Mouse (Mus musculus): ENCODE measurements around the gene Selenbp1.
"Not testable (repeated sequence)": the region's sequence is repeated elsewhere in the genome, so short reads cannot be mapped to it uniquely, and the experiment has no call there.

Gene Selenbp1

DNA sequence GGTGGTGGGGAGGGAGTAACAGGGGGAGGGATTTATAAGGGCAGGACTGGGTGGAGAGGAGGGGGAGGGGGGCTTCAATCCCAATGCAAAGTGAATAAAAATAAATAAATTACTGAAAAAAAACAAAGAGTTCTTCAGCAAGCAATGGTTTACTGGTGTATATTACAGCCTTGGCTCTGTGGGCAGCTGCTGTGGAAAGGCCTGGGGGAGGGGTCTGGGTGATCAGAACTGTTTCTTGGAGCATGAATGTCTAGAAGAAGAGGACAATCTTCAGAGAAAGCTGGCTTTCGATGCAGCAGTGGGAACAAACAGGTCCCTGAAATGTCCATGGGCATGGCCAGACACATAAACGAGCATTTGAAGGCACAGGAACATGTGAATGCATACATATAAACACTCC is 577 bp upstream of the Selenbp1 start:
- DNase-seq (ENCODE audit: low read depth, low spot score): not testable (repeated sequence)

DNA sequence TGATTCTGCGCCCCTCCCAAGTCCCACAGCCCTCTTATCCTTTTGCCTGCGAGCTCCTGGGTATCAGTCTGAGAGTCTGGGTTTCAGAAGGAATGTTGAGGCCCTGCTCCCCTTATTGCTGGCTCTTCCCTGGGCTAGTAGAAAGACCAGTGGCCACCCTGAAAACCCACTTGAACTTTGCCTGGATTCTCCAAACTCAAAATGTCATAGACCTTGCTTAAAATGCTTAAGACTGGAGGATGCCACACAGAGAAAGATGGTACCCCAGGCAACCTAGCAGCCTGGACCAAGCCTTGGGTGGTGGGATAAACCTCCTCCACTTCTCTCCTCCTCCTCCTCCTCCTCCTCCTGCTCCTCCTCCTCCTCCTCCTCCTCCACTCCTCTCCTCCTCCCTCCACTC is 748 bp downstream of the Selenbp1 start:
- DNase-seq (ENCODE audit: low read depth, low spot score): not testable (repeated sequence)

DNA sequence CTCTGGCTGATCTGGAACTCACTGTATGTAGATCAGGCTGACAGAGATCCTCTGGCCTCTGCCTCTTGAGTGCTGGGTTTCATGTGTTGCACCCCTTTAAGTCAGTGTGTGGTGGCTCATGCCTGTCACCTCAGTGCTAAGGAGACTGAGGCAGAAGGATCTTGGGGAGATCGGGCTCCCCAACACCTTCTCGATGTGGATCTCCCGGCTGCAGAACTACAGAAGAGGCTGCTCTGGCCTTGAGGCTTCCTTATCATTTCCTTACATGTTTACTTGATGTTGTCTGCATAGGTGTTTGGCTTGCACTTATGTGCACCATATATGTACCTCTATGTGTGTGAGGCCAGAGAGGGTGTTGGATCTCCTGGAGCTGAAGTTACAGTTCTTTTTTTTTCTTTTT is 1.7 kb downstream of the Selenbp1 start:
- DNase-seq (ENCODE audit: low read depth, low spot score): not testable (repeated sequence)

DNA sequence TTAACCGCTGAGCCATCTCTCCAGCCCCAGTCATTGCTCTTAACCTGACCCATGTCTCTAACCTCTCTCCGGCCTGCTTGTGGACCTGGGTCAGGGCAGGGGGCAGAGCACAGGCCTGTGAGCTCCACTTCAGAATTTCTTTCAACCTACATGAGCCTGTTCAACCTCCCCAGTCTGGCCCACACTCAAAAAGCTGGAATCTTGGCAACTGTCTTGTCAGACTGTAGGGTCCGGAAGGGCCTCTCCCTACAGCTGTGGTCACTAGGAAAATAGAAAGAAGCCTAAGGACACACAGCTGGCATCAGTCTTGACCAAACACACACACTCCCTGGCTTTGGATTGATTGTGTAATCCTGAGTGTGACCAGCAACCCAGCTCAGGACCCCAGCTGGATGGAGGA is 2.5 kb downstream of the Selenbp1 start:
- peak; percentile 60 for DNase-seq (ENCODE audit: low read depth, low spot score)

DNA sequence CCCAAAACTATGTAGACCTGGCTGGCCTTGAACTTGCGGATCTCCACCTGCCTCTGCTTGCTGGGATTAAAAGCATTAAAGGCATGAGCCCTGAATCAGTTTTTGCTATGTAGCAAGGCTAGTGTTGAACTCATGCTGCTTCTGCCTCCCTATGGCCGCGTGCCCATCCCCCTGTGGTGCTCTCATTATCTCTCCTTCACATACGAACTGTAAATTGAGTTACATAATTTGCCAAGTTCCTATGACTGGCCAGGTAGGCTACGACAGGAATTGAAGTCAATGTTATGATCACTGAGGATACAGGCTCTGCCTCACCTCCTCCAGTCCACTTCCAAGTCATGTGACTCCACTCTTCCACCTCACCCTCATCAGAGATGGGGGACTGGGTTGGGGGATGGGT is 3.3 kb downstream of the Selenbp1 start:
- DNase-seq (ENCODE audit: low read depth, low spot score): not testable (repeated sequence)

DNA sequence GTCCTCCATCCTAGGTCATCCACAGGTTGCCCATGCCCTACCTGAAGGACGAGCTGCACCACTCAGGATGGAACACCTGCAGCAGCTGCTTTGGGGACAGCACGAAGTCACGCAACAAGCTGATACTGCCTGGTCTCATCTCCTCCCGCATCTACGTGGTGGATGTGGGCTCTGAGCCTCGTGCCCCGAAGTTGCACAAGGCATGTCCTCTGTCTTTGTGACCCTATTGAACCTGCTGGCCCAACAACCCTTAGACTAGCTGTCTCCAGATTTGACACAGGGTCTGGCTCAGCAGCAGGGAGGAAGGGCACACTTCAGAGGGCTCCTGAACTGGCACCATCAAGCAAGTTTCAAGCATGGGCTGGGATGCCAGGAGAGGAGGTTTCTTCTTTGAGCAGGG is 4.3 kb downstream of the Selenbp1 start:
- DNase-seq (ENCODE audit: low read depth, low spot score): not testable (repeated sequence)

DNA sequence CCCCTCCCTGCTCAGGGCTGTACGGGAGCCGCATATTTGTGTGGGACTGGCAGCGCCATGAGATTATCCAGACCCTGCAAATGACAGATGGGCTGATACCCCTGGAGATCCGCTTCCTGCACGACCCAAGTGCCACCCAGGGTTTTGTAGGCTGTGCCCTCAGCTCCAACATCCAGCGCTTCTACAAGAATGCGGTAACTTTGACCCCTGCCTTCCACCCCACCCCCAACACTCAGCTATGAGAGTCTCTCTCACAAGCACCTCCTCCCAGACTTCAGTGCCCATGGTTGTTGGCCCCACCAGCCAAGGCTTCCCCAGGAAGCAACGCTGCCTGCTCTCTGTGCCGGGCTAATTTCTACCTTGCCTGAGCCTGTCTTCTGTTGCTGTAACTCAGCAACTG is 7.2 kb downstream of the Selenbp1 start:
- DNase-seq (ENCODE audit: low read depth, low spot score): not testable (repeated sequence)

DNA sequence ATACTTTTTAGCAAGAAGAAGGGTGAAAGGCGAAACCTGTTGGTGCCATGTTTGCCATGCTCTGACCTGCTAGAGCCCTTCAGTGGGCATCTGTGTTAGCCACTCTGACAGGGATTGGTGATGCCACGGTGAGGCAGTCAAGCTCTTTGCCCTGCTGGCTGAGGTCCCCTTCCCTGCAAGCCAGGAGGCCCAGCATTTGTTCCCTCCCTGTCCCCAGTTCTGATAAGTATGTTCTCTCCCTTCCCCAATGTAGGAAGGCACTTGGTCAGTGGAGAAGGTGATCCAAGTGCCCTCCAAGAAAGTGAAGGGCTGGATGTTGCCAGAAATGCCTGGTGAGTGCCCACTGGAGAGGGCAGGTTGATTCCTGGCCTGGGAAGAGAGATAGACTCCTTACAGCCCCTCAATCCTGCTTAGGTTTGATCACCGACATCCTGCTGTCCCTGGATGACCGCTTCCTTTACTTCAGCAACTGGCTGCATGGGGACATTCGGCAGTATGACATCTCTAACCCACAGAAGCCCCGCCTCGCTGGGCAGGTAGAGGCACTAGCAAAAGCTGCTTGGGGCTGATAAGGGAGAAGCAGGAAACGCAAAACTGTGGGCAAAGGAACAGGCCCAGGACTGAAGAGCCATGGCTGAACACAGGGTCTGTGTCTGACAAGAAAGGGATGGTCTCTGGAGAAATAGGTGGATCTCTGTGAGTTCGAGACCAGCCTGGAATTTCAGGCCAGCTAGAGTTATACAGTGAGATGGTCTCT is 9.5 kb downstream of the Selenbp1 start:
- DNase-seq (ENCODE audit: low read depth, low spot score): not testable (repeated sequence)

DNA sequence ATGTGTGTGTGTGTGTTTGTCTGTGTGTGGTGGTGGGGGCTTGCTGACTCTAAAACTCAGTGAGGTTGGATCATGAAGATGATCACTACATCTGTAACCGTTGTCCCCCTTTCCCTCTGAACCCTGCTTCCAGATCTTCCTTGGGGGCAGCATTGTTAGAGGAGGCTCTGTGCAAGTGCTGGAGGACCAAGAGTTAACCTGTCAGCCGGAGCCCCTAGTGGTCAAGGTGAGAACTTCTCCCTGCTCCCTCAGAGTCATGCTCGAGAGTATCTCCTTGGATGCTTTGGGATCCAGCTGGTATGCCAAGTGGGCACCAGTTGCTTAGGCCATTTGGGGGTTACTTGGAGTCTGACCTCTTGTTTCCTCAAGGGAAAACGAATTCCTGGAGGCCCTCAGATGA is 10.8 kb downstream of the Selenbp1 start:
- DNase-seq (ENCODE audit: low read depth, low spot score): not testable (repeated sequence)

DNA sequence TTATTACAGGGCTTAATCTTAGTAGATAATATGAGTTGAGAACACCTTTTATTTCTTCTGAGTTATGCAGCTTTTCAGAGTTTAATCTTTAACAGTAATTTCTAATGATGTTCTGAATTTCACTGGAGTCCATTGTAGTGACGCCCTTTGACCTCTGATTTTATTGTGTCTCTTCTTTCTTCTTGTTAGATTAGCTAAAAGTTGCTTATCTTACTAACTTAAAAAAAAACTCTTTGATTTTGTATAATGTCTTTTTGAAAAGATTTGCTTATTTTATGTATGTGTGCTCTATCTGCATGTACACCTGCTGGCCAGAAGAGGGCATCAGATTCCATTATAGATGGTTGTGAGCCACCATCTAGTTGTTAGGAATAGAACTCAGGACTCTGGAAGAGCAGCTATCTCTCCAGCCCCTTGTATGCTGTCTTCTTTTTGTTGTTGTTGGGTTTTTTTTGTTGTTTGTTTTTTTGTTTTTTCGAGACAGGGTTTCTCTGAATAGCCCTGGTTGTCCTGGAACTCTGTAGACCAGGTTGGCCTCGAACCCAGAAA is 15.3 kb downstream of the Selenbp1 start:
- DNase-seq (ENCODE audit: low read depth, low spot score): no peak

DNA sequence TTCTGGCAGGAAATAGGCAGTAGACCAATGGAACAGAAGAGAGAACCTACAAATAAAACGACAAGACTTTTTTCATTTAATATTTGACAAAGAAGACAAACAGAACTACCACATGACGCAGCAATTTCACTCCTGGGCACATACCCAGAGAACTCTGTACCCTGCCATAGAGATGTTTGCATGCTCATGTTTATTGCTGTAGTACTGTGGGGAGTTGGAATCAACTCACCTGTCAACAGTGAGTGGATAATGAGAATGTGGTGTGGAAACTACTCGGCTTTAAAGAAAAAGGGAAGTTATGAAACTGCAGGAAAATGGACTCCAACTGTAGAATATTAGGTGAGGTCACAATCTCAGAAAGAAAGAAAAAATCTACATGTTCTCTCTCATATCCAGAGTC is 16.8 kb downstream of the Selenbp1 start:
- DNase-seq (ENCODE audit: low read depth, low spot score): no peak

DNA sequence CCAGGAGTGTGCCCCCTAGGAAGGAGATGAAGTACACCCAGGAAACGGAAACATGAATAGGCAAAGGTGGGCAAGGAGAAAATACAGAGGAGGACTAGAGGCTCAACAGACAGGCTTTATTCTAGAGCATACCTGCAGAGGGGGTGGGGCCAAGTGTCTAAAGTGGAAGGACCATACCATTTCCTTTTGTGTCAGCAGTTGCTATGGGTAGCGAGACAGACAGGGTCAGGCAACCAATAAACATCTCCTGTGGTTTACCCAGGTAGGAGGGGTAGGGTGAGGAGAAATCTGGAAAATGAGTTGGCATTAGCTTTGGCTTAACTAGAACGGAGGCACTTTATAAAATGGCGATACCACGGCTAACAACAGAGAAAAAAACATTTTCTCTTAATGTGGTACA is 19.9 kb downstream of the Selenbp1 start:
- no peak for DNase-seq (ENCODE audit: low read depth, low spot score)

DNA sequence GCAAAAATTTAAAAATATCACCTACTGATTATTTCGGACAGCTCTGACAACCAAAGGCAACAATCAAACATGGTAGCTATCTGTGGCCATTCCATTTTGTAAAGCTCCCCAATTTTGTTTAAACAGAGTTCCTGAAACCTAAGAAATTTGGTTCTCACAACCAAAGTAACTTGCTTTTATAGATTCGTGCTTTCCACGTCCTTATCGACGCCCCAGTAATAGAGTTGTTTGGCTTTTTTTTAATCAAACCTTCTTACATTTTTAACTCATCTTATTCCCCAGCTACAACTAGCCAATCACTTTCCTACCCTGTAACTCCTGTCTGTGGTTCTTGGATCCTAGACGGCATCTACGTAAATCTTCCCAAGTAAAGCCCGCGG is 20.5 kb downstream of the Selenbp1 start:
- no peak for DNase-seq (ENCODE audit: low read depth, low spot score)

DNA sequence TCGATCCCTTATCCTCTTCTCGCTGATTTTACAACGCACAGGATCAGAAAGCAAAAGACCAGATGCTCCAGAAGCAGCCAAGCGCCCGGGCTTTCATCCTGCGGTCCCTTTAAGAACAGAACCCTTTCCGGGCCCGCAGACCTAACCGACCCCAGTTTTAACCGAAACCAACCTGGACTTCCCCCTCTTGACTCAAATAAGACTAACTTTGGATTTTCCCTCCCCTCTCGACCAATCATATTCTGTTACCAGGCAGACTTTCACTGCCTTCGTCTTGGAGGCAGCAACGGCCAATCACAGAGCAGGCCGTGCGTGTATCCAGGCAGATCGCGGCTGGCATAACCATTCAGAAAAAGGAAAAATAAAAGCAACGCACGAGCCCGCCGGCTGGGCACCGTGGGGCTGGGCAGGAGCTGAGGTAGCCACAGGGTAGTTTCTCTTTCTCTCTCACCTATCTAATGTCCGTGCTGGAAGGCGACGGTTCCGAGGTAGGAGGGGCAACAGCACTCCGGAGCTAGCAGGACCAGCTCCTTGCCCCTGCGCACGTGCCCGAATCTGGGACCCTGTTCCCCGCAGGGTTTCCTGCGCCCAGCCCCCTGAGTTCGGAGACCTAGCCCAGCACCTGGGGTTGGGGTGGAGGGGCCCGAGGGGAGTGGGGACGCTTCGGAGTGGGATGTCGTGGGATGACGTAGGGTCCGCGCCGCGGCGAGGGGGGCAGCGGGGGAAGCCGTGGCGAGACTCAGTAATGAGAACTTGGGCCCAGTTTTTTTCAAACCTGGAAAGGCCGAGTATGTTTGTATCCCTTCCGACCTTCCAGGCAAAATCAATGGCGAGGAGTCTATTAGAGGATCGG is 21.1 kb downstream of the Selenbp1 start, which contains the start of gene Rfx5:
Gene Rfx5, plus strand, starts transcription at position 312 of the 853 bp plus-strand sequence.
- DNase-seq (ENCODE audit: low read depth, low spot score): peak; percentile 96

DNA sequence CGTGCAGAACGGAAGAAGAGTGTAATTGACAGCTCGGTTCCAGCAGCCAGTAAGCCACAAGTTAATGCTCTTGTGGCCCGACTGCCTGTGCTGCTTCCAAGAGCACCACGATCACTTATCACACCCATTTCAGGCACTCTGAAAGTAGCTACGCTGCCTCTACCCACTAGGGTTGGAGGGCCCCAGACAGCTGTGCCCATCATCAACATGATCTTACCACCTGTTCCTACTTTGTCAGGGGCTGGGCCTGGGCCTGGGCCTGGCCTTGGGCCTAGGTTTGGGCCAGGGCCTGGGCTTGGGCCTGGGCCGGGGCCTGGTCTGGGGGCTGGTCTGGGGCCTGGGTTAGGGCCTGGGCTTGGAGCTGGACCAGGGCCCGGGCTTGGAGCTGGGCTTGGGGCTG is 25.4 kb downstream of the Selenbp1 start:
- no peak for DNase-seq (ENCODE audit: low read depth, low spot score)

DNA sequence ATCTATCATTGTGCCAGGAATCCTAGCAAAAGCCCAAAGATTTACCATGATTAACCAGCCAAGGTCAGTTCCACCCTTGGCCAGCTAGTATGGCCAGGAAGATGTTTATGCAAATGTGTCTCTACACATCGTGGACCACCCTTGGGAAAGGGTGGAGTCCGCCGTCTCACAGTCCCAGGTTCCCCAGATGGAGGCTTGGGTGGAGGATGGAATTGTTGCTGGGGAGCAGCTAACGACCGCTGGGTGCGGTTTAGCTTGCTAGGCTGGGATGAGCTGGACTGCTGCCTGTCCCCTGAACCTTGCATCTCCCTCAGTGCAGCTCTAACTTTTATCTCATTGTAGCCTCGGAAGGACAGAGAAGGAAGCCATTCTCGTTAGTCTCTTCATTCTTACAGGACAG is 27.0 kb downstream of the Selenbp1 start:
- DNase-seq (ENCODE audit: low read depth, low spot score): no peak

DNA sequence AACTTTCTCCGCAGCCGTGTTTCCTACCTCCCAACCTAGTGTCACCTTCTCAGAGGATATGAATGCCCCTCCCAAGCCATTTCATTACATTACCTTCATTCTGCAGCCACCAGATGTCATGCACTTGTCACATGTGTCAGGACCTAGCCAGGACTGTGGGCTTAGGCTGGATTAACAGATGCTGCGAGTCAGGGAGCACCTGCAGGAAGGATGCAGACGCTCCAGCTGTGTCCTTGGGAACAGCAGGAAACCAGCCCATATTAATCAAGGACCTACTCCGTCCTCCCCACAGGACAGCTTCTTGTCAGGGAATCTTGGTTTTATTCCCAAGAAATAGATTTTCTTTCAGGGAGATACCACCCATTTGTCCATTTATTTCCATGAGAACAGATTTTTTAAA is 27.5 kb downstream of the Selenbp1 start:
- no peak for DNase-seq (ENCODE audit: low read depth, low spot score)

DNA sequence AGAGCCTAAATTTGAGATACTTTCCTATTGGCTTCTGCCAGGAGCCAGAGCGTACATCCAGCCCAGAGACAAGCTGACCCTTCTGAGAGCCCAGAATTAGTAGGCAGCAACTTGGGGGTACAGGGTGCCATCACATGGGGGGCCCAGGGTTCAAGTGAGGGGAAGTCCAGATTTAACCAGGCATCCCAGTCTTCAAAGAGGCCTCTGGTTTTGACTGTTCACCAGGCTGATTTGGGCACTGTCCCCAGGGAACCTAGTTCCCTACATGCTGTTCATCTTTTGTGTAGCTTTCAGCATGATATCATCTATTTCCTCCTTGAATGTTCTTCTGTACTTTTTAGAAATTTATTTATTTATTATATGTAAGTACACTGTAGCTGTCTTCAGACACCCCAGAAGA is 32.1 kb downstream of the Selenbp1 start:
- DNase-seq (ENCODE audit: low read depth, low spot score): no peak

DNA sequence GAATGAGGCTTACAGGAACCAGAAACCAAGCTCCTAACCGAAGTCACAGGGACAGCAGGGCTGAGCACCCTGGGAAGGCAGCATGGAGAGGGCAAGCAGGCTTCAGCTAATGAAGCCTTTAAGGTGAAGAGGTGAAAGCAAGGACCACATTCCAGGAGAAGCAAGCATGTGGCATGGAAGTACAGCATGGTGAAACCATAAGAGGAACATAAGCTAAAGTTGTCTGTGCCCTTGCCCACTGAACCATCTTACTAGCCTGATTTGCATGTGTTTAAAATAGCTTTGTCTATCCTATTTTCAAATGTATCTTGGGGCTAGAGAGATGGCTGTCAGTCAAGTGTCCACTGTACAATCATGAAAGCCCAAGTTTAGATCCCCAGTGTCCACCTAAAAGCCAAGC is 33.0 kb downstream of the Selenbp1 start:
- DNase-seq (ENCODE audit: low read depth, low spot score): no peak

DNA sequence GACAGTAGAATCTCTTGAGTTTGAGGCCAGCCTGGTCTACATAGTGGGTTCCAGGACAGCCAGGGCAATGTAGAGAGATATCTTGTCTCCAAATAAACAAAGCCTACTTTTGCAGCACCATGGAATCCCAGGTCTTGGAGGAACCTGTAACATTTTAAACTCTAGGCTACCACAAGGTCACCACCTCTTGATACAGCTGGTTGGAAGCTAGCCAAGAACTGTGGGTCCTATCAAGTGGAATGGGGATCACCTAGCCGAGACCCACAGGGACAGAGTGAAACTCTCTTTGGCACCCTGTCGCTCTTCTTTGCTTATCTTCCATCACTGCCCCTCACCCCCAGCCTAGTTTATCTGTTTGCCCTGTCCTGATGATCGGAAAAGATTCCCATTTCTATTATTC is 39.7 kb downstream of the Selenbp1 start:
- no peak for DNase-seq (ENCODE audit: low read depth, low spot score)

DNA sequence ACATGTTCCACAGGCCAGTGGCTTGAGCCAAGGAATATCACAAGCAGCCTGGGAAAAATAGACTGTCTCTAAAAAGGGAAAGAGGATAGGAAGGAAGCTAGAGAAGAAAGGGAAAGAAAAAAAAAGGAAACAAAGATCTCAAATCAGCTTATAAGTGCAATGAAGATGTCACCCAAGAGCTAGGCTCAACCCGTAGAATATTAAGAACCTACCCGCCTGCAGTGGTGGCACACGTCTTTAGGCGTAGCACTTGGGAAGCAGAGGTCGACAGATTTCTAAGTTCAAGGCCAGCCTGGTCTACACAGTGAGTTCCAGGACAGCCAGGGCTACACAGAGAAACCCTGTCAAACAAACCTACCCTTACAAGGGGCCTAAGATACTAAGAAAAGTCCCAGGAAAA is 40.8 kb downstream of the Selenbp1 start:
- no peak for DNase-seq (ENCODE audit: low read depth, low spot score)

DNA sequence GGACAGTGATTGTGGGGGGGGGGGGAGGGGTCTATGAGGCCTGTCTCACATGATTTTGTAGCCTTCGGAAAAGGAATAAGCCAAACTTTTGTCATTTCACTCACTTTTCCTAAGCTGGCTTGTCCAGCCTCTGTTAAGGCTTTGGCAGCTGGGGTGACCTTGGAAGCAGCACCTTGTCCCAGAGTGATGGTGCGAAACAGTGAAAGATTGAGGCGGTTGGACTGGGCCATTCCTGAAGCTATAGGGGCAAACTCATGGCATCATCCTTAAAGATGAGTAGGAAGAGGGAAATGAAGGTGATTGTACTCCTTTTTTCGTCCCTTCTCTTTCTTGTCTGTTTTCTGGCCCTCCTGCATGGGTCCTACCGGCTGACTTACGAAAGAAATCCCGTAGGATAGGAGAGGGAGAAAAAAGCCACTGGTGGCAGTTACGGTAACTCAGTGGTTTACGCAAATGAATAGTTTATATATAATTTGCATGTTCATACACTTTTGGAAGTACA is 41.2 kb downstream of the Selenbp1 start:
- DNase-seq (ENCODE audit: low read depth, low spot score): no peak

Data from skeletal muscle tissue, adult 2 months (tissue).